Mouse (Mus musculus) myocyte (in vitro differentiated cells): ENCODE data around the gene Tor4a. TPM values are rescaled to one million over a fixed set of nuclear protein-coding genes. Genes with fewer than 3 reads are reported as not detected.
A peak's percentile ranks its signal among the peaks of the same experiment; 100 is the strongest.

Experiments
- H3K27me3 ChIP-seq: one replicate; pipeline ENCODE4 v1.6.1; 2011; ENCODE audit not compliant: control insufficient read depth, insufficient read depth, insufficient read length
- H3K36me3 ChIP-seq: one replicate; pipeline ENCODE4 v1.6.1; 2011; ENCODE audit not compliant: control insufficient read depth, insufficient read depth
- H3K4me2 ChIP-seq: one replicate; pipeline ENCODE4 v1.6.1; 2011; ENCODE audit warnings: low read depth, control low read depth
- H3K4me3 ChIP-seq: one replicate; pipeline ENCODE4 v1.5.1; 2011; ENCODE audit warnings: mild to moderate bottlenecking, control low read depth, moderate library complexity
- H3K79me2 ChIP-seq: one replicate; pipeline ENCODE4 v1.6.1; 2011; ENCODE audit not compliant: control insufficient read depth, insufficient read depth
- H3ac ChIP-seq: one replicate; pipeline ENCODE4 v1.6.1; 2011; ENCODE audit not compliant: control insufficient read depth, insufficient read length
- E2F4 ChIP-seq: IDR thresholded peaks from one replicate; pipeline ENCODE4 v1.6.1; 2011; ENCODE audit warnings: mild to moderate bottlenecking, control low read depth, moderate library complexity; ENCODE audit not compliant: insufficient read depth
- MYOD1 ChIP-seq, 3 experiments: IDR thresholded peaks; one replicate each; pipeline ENCODE4 v1.6.1; 2011; ENCODE audit warnings: control low read depth in 2 of 3, low read depth in 2 of 3, mild to moderate bottlenecking in 2 of 3, moderate library complexity in 1 of 3; ENCODE audit not compliant: insufficient read length in 2 of 3, control insufficient read depth in 1 of 3
- SRF ChIP-seq: IDR thresholded peaks from one replicate; pipeline ENCODE4 v1.6.1; 2011; ENCODE audit warnings: low read depth; ENCODE audit not compliant: control insufficient read depth, insufficient read length
- TCF3 ChIP-seq: IDR thresholded peaks from one replicate; pipeline ENCODE4 v1.6.1; 2011; ENCODE audit warnings: low read depth, control low read depth; ENCODE audit not compliant: insufficient read length
- USF1 ChIP-seq: IDR thresholded peaks from one replicate; pipeline ENCODE4 v1.6.1; 2011; ENCODE audit warnings: low read depth, mild to moderate bottlenecking, control low read depth, moderate library complexity
- polyA plus RNA-seq: library from polyadenylated mRNA; unstranded; fragments of >200 nt; fragmentation: generic; extraction: Trizol; gene quantifications from one replicate; pipeline ENCODE4 v1.2.1, GENCODE M21; 2012; ENCODE audit warnings: missing spikeins

Tor4a gene
- polyA plus RNA-seq, 1 experiment: 9.2 TPM

- H3K79me2 ChIP-seq: no peaks in the 10 kb centered on the region
- TF ChIP-seq E2F4 (no peak), USF1 (no peak)
- no peak overlapping the region for H3K4me2 ChIP-seq
- H3K36me3 ChIP-seq: no peaks in the 10 kb centered on the region
- no peaks in the 10 kb centered on the region for H3K27me3 ChIP-seq
- no peak overlapping the region for H3ac ChIP-seq
- no peak overlapping the region for H3K4me3 ChIP-seq
Observed at GRCm38 (mm10) chr2:25147398-25147797, 49.3 kb downstream of the Tor4a start.

GRCm38 (mm10) chr2:25145346-25145745, 51.3 kb downstream of the Tor4a start:
- H3K27me3 ChIP-seq: no peaks in the 10 kb centered on the region
- no peak overlapping the region for H3K4me3 ChIP-seq
- H3ac ChIP-seq: no peak overlapping the region
- peak overlapping the region; percentile 37 for H3K4me2 ChIP-seq
- H3K79me2 ChIP-seq: no peaks in the 10 kb centered on the region
- TF ChIP-seq MYOD1 (IDR thresholded peaks at IDR 0.05; ENCODE audit: control insufficient read depth in 1 of 3, insufficient read length in 2 of 3, low read depth in 2 of 3): peak in 1 of 3 experiments; percentile 75
- no peak for TF ChIP-seq E2F4
- no peak for TF ChIP-seq TCF3
- TF ChIP-seq USF1: no peak
- no peak for TF ChIP-seq SRF
- no peaks in the 10 kb centered on the region for H3K36me3 ChIP-seq

Other genes starting within 250 kb of the Tor4a start
- gene Zmynd19, start 247.1 kb downstream of the Tor4a start, polyA plus RNA-seq: 21.7 TPM
- gene Dph7, start 234.5 kb downstream of the Tor4a start, polyA plus RNA-seq: 11.7 TPM
- gene Mrpl41, start 221.8 kb downstream of the Tor4a start, polyA plus RNA-seq: 79.7 TPM
- gene Pnpla7, start 220.9 kb downstream of the Tor4a start, polyA plus RNA-seq: 8.8 TPM
- gene Nsmf, start 142.5 kb downstream of the Tor4a start, polyA plus RNA-seq: 33.7 TPM
- not detected for gene Entpd8, start 116.6 kb downstream of the Tor4a start, polyA plus RNA-seq
- not detected for gene Noxa1, start 101.7 kb downstream of the Tor4a start, polyA plus RNA-seq
- 1.3 TPM for gene Nrarp, start 16.1 kb downstream of the Tor4a start, polyA plus RNA-seq
- 55.8 TPM for gene Nelfb, start 14.6 kb upstream of the Tor4a start, polyA plus RNA-seq
- gene Stpg3, start 17.8 kb upstream of the Tor4a start, polyA plus RNA-seq: not detected
- 0.48 TPM for gene Fam166a, start 21.9 kb upstream of the Tor4a start, polyA plus RNA-seq
- 359 TPM for gene Tubb4b, start 27.8 kb upstream of the Tor4a start, polyA plus RNA-seq
- not detected for gene Slc34a3, start 37.5 kb upstream of the Tor4a start, polyA plus RNA-seq
- gene Rnf224, start 39.9 kb upstream of the Tor4a start, polyA plus RNA-seq: not detected
- gene Rnf208, start 45.4 kb upstream of the Tor4a start, polyA plus RNA-seq: 0.59 TPM
- not detected for gene Cysrt1, start 45.6 kb upstream of the Tor4a start, polyA plus RNA-seq
- 4.5 TPM for gene AL732309.1, start 50.0 kb upstream of the Tor4a start, polyA plus RNA-seq
- gene Tmem203, start 58.6 kb upstream of the Tor4a start, polyA plus RNA-seq: 47.2 TPM
- gene Tprn, start 65.7 kb upstream of the Tor4a start, polyA plus RNA-seq: 5.5 TPM
- 106 TPM for gene Ssna1, start 75.6 kb upstream of the Tor4a start, polyA plus RNA-seq
- 97.9 TPM for gene Anapc2, start 75.6 kb upstream of the Tor4a start, polyA plus RNA-seq
- gene Tmem210, start 91.3 kb upstream of the Tor4a start, polyA plus RNA-seq: 0.40 TPM
- 1.6 TPM for gene Lrrc26, start 93.0 kb upstream of the Tor4a start, polyA plus RNA-seq
- 0.12 TPM for gene Grin1, start 122.3 kb upstream of the Tor4a start, polyA plus RNA-seq
- gene Man1b1, start 135.5 kb upstream of the Tor4a start, polyA plus RNA-seq: 46.3 TPM
- gene Dpp7, start 159.5 kb upstream of the Tor4a start, polyA plus RNA-seq: 43.0 TPM
- 68.3 TPM for gene Uap1l1, start 168.8 kb upstream of the Tor4a start, polyA plus RNA-seq
- 10.4 TPM for gene Sapcd2, start 175.4 kb upstream of the Tor4a start, polyA plus RNA-seq
- gene Entpd2, start 199.0 kb upstream of the Tor4a start, polyA plus RNA-seq: 0.89 TPM
- gene Npdc1, start 202.5 kb upstream of the Tor4a start, polyA plus RNA-seq: 114 TPM
- 0.08 TPM for gene Fut7, start 226.4 kb upstream of the Tor4a start, polyA plus RNA-seq
- 9.8 TPM for gene Abca2, start 231.8 kb upstream of the Tor4a start, polyA plus RNA-seq